ENCODE assay signal across 25 mouse cellular contexts in the genomic region with DNA sequence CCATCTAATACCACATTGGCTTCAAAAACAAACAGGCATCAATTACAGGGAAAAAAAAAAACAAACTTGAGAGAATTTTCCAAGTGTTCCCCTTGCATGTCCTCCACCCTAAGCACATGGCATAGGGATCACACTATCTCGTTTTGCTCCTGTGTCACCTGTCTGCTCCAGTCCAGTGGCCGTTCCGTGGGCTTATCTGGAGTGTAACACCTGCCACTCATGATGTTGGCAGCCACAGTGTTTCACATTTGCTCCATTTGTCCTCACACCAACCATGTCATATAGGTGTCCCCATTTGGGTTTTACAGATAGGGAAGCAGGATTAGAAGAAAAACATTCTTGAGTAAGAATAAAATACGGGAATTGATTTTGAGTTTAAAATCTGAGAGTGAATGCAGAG.
"Had no signal": no experiment of that assay in that cellular context is flagged by ENCODE, and none has a peak within 500 bp of the region (broad histone marks: within the 10 kb centered on the region; RNA-seq: fewer than 3 reads in every experiment).

No protein-coding gene starts in this region.

- H3K27ac ChIP-seq: embryonic facial prominence, embryonic 10.5 days; embryonic facial prominence, embryonic 12.5 days; embryonic facial prominence, embryonic 13.5 days; embryonic facial prominence, embryonic 15.5 days; forebrain, embryonic 10.5 days; forebrain, embryonic 12.5 days; forebrain, embryonic 13.5 days; forebrain, embryonic 15.5 days; gastrocnemius, adult 2 months; heart, adult 2 months had no signal

- H3K4me1 ChIP-seq: embryonic facial prominence, embryonic 12.5 days; embryonic facial prominence, embryonic 15.5 days had no signal

- H3K4me3 ChIP-seq: embryonic facial prominence, embryonic 10.5 days; embryonic facial prominence, embryonic 12.5 days; embryonic facial prominence, embryonic 13.5 days; embryonic facial prominence, embryonic 15.5 days; erythroblast, embryonic 14.5 days; forebrain, embryonic 10.5 days; forebrain, embryonic 12.5 days; forebrain, embryonic 13.5 days; forebrain, embryonic 15.5 days; gastrocnemius, adult 2 months; heart, adult 2 months had no signal

- DNase-seq: cerebellum, adult 2 months; cerebellum, adult 8-10 months; cerebellum, adult 9-10 months; cerebellum, adult 9-11 months; cerebellum, postnatal 10 days; cerebellum, postnatal 14 days; cerebellum, postnatal 25 days; cerebellum, postnatal 36 days; embryo, embryonic 11 days; forebrain, postnatal 0 days; gastrocnemius, adult 2 months; gastrocnemius, postnatal 10 days; gastrocnemius, postnatal 14 days; gastrocnemius, postnatal 25 days; gastrocnemius, postnatal 36 days; heart, adult 2 months had no signal

- H3K27me3 ChIP-seq: embryonic facial prominence, embryonic 12.5 days; embryonic facial prominence, embryonic 13.5 days; embryonic facial prominence, embryonic 15.5 days; forebrain, embryonic 12.5 days; forebrain, embryonic 13.5 days; forebrain, embryonic 15.5 days had no signal

- H3K36me3 ChIP-seq: embryonic facial prominence, embryonic 10.5 days; embryonic facial prominence, embryonic 12.5 days; embryonic facial prominence, embryonic 13.5 days; embryonic facial prominence, embryonic 15.5 days; forebrain, embryonic 10.5 days; forebrain, embryonic 12.5 days; forebrain, embryonic 15.5 days had no signal

- H3K9me3 ChIP-seq: embryonic facial prominence, embryonic 10.5 days; embryonic facial prominence, embryonic 12.5 days; embryonic facial prominence, embryonic 13.5 days; embryonic facial prominence, embryonic 15.5 days; forebrain, embryonic 10.5 days; forebrain, embryonic 12.5 days; forebrain, embryonic 13.5 days; forebrain, embryonic 15.5 days had no signal
